Mouse (Mus musculus) kidney, adult 11 months (tissue): ENCODE results near the gene Rap1a.
A peak's percentile ranks its signal among the peaks of the same experiment; 100 is the strongest.

Experiments used
- DNase-seq: peaks from one replicate; pipeline ENCODE4 v3.0.0; 2022

Rap1a gene

GRCm38 (mm10) chr3:105801191-105802166, at the start of gene Rap1a:
Gene Rap1a (minus strand): TSS chr3:105801336.
- peak; percentile 59 for DNase-seq

- DNase-seq = no peak
Measured at GRCm38 (mm10) chr3:105846294-105847069, 45.3 kb upstream of the Rap1a start.

- DNase-seq = no peak
Measured at GRCm38 (mm10) chr3:105839836-105840235, 38.7 kb upstream of the Rap1a start.

DNA sequence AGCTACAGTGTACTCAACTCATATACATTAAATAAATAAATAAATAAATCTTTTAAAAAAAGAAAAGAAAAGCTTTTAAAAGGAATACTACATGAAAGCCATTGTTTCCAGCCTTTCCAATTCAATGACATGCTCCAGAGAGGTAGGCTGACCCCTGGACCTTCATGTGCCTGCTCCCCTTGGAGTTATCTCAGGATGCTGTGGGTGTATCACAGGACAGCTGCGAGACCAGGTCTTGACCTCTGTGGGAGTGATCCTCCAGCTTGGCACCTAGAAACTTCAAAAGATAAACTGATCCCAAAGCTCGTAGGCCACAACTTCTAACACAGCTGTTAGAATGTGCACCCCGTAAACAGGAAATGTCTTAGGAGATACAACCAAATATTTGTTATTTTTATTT, 37.5 kb upstream of the Rap1a start:
- no peak for DNase-seq

GRCm38 (mm10) chr3:105836883-105837282, 35.7 kb upstream of the Rap1a start:
- no peak for DNase-seq

DNA sequence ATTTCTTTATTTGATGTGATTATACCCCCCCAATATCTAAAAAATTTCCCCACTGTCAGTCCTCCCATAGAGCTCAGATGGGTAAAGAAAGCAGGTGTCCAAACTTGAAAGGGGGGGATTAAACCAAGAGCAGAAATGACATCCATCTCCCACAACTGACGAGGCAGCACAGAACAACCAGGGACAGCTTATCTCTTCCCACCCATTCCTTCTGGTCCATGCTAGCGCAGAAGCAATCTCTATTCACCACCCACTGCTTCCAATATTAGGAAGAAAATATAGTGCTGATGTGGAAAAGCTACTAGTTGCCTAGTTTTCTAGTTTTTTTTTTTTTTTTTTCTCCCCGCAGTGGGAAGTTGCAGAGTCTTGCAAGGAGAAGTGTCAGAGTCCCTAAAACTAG, 34.7 kb upstream of the Rap1a start:
- no peak for DNase-seq

DNA sequence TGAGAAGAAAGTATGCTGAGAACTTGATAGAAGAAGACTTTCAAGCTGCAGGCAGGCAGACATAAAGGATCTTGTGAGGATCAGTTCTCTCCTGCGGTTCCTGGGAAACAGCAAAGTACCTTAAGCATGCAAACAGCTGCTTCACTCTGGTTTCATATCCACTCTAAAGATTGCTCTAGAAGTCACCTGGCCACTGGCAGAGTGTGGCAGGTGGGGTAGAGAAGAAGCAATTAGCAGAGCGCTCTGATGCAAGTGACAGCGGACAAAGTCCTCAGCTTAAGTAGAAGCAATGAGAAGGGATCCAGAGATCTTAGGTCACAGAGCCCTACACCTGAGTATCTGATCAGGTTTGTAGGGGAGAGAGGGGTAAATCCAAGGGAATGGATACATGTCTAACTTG, 30.4 kb upstream of the Rap1a start:
- no peak for DNase-seq

- peak; percentile 46 for DNase-seq
Measured at GRCm38 (mm10) chr3:105825501-105826161, 24.5 kb upstream of the Rap1a start.

DNA sequence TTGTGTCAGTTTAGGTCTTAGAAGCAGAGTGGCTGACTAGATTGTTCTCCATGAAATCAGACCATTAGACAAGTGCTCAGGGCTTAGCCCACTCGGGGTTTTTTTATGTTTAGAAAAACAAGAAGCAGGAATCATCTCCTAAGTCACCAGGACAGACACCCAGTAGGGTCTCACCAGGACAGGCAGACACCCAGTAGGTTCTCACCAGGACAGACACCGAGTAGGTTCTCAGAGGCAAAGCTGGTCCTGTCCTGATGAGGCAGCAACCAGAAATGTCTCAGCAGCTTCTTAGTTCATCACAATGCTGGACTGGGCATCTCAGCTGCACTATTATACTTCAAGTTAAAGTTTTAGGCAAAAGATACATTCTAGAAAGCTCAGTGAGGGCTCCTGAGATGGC, 23.6 kb upstream of the Rap1a start:
- DNase-seq = no peak

GRCm38 (mm10) chr3:105824103-105824502, 23.0 kb upstream of the Rap1a start:
- DNase-seq = no peak

DNA sequence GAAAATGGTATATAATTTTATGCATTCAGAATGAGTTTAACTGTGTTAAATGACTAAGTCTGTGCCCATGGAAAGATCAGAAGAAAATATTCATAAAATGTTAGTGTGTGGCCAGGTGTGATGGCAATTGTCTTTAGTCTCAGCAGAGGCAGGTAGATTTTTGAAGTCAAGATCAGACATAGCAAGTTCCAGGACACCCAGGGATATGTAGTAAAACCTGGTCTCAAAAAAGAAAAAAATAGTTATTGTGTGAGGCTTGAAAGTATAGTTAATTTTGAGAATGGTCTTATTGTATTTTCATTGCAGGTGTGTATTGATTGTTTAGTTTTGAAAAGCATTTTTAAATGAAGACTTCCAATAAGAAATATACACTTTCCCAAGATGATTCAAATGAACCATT, 22.5 kb upstream of the Rap1a start:
- DNase-seq = no peak

GRCm38 (mm10) chr3:105821504-105821903, 20.4 kb upstream of the Rap1a start:
- no peak for DNase-seq

- DNase-seq = no peak
Measured at GRCm38 (mm10) chr3:105820272-105820671, 19.1 kb upstream of the Rap1a start.

- DNase-seq = no peak
Measured at GRCm38 (mm10) chr3:105818130-105819004, 17.2 kb upstream of the Rap1a start.

- no peak for DNase-seq
Measured at GRCm38 (mm10) chr3:105816089-105816488, 15.0 kb upstream of the Rap1a start.

DNA sequence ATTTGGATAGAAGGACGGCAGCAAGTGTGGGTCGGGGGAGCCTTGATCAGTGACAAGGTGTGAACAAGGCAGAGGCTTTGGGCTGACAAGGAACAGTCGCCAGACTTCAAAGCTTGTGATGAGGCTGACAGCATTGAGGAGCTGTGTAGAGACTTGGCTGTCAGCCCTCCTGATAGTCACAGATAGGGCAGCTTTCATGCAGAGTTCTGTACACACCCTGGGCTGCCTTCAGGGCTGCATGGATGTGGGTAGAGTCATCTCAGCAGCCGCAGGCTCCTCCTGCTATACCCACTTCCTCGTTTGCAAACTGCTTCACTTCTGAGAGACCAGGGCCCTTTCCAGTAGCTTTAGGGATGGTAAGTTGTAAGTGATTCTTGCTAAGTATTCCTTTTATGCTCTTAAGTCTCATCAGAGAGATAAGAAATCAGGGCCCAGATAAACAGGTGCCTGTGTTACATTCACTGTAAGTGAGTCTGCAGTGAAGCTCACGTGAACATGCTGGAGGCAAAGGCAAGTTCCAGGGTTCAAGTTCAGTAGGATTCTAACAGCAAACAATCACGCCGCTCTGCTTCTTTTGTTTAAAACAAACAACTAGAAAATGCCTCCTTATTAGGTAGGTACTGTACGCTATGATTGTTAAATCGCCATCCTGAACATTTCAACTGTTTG, 14.2 kb upstream of the Rap1a start:
- DNase-seq = no peak

- no peak for DNase-seq
Measured at GRCm38 (mm10) chr3:105811146-105811545, 10.0 kb upstream of the Rap1a start.

GRCm38 (mm10) chr3:105808179-105809037, 7.3 kb upstream of the Rap1a start:
- DNase-seq = no peak

- DNase-seq = no peak
Measured at GRCm38 (mm10) chr3:105807672-105808071, 6.5 kb upstream of the Rap1a start.

DNA sequence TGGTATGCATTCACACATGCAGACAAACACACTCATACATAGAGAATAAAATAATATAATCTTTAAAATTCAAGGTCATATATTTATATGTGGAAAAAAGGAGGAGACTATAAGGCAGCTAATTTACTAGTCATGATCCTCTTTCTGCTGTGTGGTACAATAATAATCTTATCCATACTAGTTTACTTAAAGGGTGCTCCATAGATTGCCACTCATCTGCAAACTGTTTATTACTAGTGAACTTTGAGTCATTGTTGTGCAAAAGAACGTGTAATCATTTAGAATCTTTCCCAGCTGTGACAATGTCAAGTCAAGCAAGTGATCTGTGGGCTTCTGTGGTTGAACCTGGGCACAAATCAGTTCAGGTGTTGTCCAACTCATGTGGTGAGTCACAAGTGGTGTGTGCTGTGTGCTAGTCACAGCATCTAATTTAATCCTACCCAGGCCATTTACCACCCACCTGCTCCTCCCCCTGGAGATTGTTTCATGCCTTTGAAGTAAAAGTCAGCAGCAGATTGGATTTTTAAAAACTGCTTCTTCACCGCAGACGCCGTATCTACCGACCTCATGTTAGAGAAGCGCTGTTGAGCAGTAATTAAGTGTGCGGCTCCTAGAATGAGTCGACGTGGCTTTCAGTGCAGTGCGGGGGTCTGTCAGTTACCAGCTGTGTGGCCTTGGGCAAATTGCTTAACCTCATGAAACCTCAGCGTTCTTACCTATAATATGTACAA, 5.5 kb upstream of the Rap1a start:
- no peak for DNase-seq
